Mouse (Mus musculus) liver, embryonic 18 days (tissue): ENCODE results near the gene Cnbp. TPM values are rescaled to one million over a fixed set of nuclear protein-coding genes. Genes with fewer than 3 reads are reported as not detected.

ENCODE experiments used
- polyA plus RNA-seq: library from polyadenylated mRNA; depleted of rRNA; stranded (reverse); fragments of >200 nt; gene quantifications from 2 replicates; pipeline ENCODE4 v1.2.3, GENCODE M21; 2012; rRNA removed

Gene Cnbp
- polyA plus RNA-seq = 216 and 217 TPM in 2 replicates

DNA sequence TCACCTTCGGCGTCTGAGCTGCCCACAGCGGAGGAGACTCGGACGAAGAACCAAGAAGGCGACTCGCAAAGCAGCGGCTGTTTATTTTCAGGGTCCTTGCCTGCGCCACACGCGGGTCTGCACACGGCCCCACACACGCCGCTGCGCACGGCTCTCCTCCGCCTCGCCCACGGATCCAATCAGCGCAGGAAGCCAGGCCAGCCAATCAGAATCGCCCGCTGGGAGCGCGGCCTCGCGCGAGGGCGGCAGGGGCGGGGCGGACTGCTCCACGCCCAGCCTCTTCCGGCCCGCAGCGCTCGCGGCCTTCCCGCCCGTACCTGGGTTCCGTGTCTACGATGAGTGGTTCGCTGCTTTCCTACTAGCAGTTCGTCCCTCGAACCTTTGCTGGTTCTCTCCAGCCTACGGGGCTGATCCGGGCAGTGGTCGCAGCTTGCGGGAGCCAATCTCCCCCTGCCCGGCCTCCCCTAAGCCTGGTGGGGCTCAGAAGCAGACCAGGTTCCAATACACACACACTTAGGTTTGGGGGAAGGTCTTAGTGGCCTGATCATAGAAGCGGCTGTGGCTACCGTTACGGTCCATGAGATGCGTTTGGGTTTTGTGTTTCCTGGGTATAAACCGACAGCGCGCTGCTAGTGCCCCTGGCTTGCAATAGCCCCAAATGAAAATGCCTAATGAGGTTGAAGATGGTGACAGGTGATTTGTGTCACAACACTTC lies at the start of gene Cnbp:
Gene Cnbp (minus strand): TSS at position 207 of the 715 bp plus-strand sequence.

DNA sequence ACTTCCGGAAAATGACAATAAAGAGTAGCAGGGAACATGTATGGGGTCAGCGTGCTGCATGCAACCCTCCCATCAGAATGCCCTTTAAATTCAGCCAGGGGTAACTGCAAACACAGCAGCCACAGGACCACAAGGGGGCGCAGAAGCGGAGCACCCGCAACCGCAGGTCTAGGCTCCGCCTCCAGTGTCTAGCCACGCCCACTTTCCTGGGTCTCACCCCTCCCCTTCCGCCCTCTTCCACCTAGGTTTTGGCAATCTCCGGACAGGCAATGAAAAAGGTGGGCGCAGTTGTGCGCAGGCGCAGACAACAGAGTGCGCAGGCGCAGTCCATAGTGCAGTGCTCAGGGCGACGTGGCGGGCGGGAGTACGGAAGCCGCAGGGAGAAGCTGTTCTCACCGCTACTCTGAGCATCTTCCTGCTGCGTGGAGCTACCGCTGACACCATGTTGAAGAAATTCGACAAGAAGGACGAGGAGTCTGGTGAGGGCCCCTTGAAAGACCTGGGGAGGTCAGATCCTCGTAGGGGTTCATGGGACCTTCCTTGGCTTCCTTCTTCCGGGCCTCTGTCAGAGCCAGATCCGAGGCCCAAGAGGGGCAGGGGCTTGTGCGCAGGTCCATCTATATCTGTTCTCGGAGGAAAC lies 36.8 kb upstream of the Cnbp start, which contains the start of gene Copg1:
Gene Copg1 (plus strand): TSS at position 221 of the 640 bp plus-strand sequence.

DNA sequence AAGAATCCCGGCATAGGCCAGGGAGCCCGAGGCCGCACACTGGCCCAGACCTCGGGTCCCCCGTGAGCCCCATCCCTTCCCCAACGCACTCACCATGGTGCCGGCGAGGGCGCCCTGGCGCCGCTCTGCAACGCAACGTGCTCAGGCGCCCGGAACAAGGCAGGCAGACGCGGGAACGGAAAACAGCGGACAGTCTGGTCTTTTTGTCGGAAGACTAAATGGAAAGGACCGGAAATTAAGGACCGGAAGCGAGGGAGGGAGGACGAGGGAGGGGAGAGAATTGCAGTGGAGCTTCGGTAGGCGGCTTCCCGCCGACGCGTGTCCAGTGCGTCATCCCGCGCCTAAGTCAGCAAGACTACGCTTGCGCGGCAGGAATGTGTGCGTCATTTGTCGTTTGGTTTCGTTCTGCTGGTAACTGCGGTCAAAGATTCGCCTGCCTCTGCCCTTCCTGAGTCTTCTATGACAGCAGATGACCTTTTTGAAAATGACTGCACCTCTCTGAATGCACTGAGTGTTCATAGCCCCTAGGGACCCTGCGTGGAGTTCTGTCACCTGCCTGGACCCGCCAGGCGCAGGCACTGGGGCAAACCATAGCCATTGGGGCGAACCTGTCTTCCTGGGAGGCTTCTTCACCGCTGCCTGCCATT lies 12.2 kb downstream of the Cnbp start, which contains the start of gene Isy1:
Gene Isy1 (minus strand): TSS at position 248 of the 647 bp plus-strand sequence.

DNA sequence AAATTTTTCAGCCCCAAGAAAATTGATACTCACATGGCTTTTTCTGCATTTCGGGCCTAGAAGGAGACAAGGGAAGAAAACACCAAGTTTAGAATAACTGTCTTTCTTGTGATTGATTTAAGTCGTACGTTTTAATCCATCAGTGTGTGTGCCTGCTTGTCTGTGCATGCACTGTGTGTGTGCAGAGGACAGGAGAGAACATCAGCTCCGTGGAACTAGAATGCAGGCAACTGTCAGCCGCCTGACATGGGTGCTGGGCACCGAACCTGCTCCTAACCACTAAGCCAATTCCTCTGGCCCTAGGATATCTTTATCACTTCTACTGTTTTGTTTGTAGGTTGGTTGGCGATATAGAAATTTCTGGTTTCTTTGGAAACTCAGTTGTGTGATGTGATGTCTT lies 15.2 kb downstream of the Cnbp start, which contains the start of gene Gm45140:
Gene Gm45140 (minus strand): TSS at position 101 of the 400 bp plus-strand sequence.

DNA sequence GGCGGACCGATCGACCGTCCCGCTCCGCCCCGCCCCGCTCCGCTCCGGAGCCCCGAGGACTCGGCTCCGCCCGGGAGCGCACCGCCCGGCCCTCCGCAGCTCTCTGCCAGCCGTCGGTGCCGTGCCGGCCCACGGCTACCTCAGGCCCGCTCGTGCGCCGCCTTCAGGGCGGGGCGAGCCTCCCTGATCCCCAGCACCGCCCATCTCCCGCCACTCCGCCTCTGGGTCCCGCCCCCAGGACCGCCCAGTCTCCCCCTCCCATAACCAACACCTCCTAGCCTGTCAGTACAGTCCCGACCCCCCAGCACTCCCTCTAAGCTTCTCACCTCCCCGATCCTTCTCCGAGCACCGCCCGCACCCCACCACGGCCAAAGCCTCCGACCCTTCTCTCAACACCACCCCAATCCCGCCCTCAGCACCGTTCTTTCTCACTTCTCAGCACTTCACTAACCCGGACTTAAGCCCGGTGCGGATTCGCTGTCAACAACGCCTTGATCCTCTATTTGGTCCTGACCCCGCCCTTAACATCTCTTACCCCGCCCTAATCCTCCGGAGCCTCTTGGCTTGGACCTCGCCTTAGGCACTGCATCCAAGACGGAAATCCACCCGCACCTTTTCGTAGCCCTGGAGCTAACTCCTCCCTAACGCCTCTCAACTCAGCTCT lies 39.1 kb downstream of the Cnbp start, which contains the start of gene Rab43:
Gene Rab43 (minus strand): TSS at position 490 of the 664 bp plus-strand sequence.

Other genes starting within 250 kb of the Cnbp start
- 5.6 and 5.9 TPM in 2 replicates for gene Aplf, start 178.9 kb downstream of the Cnbp start, polyA plus RNA-seq
- gene Efcc1, start 120.2 kb downstream of the Cnbp start, polyA plus RNA-seq = 0.20 and 0.25 TPM in 2 replicates
- 30.7 and 31.0 TPM in 2 replicates for gene Gp9, start 73.0 kb downstream of the Cnbp start, polyA plus RNA-seq
- 24.1 and 26.3 TPM in 2 replicates for gene Rab43, start 38.9 kb downstream of the Cnbp start, polyA plus RNA-seq
- gene Gm45140, start 15.3 kb downstream of the Cnbp start, polyA plus RNA-seq = 1.4 and 1.5 TPM in 2 replicates
- 13.2 and 15.8 TPM in 2 replicates for gene Isy1, start 12.3 kb downstream of the Cnbp start, polyA plus RNA-seq
- gene Copg1, start 36.7 kb upstream of the Cnbp start, polyA plus RNA-seq = 24.7 and 24.8 TPM in 2 replicates
- gene Hmces, start 62.8 kb upstream of the Cnbp start, polyA plus RNA-seq = 11.4 and 12.7 TPM in 2 replicates
- gene H1fx, start 130.5 kb upstream of the Cnbp start, polyA plus RNA-seq = 4.0 and 6.2 TPM in 2 replicates
- gene Rab7, start 194.2 kb upstream of the Cnbp start, polyA plus RNA-seq = 119 and 132 TPM in 2 replicates
- 114 and 127 TPM in 2 replicates for gene Rpn1, start 233.4 kb upstream of the Cnbp start, polyA plus RNA-seq